Mouse (Mus musculus): ENCODE measurements around the gene Siglecg. TPM values are rescaled to one million over a fixed set of nuclear protein-coding genes. Genes with fewer than 3 reads are reported as not detected.
"Not testable (repeated sequence)": the region's sequence is repeated elsewhere in the genome, so short reads cannot be mapped to it uniquely, and the experiment has no call there.

Gene Siglecg
- total RNA-seq (2021): under 1 TPM; 0.14 to 0.59 TPM
- long read RNA-seq, experiment 1, partial matches to known transcripts: 1 of 1 reads
- long read RNA-seq, experiment 1, other reads (novel, unspliced or antisense): 0 of 1 reads
- long read RNA-seq, experiment 2: 0 reads

DNA sequence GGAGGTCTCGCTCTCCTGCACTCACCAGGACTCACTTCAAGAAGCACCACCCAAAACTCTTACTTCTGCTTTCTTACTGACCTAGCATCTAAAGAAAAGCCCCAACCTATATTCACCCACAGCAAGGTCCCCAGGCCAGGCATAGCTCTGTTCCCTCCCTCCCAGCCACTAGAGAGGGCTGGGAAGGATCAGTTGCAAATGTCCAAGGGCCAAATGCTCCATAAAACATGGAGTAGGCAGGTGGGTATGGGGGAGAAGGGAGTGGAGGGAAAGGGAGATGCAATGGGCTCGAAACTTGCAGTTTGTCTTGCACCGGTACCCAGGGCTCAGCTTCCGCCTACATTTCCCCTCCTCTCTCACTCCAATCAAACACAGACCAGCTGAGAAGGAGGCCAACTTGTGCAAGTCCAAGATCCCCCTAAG lies at the start of gene Siglecg:
Gene Siglecg (plus strand): TSS at position 74 of the 423 bp plus-strand sequence.
- DNase-seq: no peak

DNA sequence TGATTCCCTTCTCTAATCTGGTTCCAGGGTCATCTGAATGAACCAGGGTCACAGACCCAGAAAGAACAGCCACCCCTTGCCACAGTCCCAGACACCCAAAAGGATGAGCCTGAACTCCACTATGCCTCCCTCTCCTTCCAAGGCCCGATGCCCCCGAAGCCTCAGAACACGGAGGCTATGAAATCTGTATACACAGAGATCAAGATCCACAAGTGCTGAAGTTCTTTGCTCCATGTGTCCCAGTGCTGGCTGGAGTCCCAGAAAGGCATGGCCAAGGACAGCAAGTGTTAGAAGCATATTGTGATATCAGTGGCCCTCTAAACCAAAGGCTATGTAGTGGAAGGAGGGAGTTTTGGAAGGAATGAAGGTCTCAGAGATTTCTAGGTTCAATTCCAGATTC lies 49.4 kb upstream of the Siglecg start:
- no peak for DNase-seq

DNA sequence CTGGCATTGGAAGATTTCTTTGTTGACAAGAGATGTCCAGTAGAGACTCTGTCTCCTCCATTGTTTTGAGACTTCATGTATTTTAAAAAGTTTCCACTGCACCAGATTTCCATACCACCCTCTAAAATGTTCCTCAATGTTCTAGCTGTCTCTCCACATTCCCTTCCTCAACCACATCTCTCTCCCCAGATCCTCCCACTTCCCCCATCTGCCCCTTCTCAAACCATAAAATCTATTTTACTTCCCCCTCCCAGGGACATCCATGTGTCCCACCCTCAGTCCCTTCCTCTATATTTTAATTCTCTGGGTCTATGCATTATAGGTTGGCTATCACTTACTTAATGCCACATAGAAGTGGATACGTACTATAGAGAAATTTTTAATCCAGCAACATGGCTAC lies 46.6 kb upstream of the Siglecg start:
- no peak for DNase-seq

DNA sequence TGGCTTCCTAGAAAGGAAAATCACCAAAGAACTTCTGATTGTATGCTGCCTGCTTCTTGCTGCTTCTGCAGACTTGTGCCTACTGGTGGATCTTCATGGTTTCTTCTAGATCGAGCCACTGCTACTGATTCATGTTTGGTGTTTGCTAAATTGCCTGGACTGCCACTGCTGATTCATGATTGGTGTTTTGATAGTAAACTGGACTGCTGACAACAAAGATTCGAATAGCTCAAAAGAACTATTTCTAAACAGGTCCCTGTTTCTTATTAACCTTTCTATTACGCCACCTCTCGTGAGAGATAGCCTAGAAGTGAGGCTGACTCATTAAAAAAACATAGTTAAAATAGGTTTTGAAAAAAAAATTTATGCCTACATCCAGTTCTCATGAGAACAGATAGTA lies 46.0 kb upstream of the Siglecg start:
- no peak for DNase-seq

DNA sequence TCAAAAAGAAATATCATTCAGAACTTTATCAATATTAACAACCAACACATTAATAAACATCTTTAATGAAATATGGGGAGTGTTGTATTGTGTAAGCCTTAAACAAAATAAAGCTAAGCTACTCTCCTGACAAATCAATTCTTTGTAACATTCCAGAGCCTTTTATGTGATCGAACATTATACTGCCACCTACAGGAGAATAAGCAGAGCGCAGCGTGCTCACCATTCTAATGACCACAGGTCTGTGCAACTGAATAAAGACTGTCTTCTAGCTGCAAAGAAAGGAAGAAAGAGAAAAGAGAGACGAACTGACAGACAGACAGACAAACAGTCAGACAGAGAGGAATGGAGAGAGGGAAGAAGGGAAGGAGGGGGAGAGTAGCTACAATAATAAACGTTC lies 29.8 kb upstream of the Siglecg start:
- DNase-seq: peak; percentile 17

DNA sequence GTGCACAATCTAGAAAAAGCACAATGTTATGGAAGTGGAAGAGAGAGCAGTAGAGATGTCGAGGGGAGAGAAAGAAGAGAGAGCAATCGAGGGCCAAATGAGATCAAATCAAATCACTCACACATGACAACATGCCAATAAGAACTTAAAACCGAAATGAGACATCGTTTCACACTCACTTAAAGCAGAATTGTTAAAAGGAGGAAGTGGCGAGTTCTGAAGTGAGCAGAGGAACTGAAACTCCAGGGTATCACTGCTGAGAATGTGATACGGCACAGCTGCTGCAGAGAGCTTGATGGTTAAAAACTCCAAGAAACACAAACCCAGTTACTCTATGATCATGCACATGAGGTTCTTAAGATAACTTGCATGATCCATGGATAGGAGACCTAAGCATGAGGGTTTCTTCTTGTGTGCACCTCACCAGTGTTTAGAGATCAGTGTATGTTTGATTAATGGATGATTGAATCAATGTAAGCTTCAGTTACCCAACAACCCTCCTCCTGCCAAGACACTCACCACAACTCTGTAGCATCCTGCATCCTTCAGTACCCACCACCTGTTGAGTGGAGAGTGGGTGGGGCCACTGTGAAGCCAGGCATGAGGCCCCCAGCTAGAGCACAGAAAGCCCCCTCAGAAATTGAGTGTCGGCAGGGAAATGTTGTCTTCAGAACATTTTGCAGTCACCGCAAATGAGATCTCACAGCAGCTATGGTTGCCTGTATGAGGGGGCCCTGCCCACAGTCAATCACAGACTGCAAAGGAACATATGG lies 15.5 kb upstream of the Siglecg start:
- no peak for DNase-seq

DNA sequence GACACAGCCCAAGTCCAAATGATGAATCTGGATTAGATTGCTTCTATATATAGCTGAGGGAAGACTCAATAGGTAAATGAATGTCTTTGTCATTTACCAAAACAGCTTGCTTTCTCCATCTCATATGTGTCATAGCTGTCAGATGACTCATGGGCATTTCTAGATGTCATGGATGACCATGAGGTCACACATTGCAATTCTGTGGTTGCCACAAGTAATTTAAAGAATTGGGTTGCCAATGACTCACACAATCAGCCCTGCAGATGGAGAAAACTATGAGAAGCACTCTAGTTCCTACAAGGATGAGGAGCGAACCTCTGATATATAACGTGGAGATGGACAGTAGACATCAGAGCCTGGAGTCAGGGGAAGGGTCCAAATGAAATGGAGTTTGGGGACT lies 8.5 kb upstream of the Siglecg start:
- no peak for DNase-seq

DNA sequence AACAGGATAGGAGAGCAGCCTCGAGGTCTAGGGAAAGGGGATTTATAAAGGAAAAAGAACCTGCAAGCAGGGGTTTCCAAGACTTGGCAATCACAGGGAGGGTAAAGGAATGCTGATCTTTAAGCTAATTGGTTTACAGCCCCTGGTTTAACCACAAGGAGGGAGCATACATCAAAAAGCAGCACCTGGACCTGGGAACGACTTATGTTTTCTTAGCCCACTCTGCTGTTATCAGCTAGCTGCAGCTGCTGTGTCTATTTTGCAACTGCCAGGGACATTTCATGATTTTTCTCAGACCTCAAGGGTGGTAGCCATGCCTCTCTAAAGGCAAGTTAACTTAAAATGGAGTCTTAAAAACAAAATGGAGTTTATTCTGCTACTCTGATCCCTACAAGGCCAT lies 5.3 kb upstream of the Siglecg start:
- DNase-seq: no peak

DNA sequence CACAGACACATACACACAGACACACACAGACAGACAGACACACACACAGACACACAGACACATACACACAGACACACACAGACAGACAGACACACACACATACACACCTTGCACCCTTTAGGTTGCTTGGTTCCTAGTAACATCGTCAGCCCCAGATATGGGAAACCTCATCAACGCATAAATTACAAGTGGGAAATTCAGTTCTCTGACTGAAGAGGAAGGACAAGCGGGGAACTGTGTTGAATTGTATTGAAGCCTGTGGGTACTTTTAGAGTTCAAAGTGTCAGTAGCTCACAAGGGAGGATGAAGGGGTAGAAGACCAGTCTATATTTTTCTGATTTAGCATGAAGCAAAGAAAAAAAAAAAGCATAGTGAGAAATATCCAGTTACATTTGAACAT lies 431 bp upstream of the Siglecg start:
- no peak for DNase-seq

DNA sequence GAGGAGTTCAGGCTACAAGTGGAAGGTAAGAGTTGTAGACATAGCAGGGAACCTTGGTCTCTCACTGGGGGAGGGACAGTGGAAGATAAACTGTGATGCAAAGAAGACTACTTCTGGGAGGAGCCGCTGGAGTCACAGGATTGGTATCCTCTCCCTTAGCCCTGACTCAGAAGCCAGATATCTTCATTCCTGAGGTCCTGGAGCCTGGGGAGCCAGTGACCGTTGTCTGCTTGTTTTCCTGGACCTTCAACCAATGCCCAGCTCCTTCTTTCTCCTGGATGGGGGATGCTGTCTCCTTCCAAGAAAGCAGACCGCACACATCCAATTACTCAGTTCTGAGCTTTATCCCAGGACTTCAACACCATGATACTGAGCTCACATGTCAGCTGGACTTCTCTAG lies 1.1 kb downstream of the Siglecg start:
- no peak for DNase-seq

DNA sequence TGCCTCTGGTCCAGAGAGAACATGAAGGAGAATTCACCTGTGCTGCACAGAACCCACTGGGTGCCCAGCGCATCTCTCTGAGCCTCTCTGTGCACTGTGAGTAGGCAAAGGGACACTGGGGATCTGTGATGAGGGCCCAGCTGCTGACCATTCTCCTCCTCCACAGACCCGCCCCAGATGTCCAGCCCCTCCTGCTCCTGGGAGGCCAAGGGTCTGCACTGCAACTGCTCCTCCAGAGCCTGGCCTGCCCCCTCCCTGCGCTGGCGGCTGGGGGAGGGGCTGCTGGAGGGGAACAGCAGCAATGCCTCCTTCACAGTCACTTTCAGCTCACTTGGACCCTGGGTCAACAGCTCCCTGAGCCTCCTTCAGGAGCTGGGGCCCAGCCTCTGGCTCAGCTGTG lies 3.7 kb downstream of the Siglecg start:
- DNase-seq: not testable (repeated sequence)

DNA sequence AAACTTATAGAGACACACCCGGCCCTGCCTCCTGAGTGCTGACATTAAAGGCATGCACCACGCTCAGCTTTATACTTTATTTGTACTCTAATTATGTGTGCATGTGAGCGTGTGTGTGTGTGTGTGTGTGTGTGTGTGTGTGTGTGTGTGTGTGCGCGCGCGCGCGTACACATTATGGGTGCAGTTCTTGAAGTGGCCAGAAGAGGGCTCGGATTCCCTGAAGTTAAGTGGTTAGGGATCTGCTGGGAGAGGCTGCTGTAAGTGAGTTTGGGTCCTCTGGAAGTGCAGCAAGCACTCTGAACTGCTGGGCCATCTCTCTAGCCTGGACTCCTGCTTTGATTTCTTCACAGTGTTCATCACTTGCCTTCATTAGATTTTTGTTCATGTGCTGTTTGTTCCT lies 9.3 kb downstream of the Siglecg start:
- DNase-seq: no peak

DNA sequence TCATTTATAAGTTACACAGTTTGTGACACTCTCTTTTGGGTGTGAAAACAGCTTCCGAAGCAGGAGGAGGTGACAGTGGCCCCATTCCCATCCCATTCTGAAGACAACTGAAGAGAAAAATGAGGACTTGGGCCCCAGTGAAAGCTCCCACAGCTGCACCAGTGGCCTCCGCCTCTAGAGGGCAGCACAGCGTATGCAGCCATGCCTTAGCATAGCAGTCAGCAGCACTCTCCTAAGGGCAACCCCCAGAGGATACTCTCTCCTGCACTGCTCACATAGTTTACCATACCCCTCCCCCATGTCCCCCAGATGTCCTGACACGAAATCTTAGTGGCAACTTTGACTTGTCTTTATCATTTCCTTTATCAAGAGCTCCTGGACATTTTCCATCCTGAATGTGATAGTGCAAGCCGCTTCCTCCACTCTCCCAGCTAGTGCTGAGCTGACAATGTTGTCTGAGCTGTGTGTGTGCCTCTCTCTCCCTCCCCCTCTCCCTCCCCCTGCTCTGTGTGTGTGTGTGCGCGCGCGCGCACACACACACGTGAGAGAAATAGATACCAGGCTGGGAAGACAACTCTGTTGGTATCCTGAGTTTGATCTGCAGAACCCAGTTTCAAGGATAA lies 15.1 kb downstream of the Siglecg start:
- DNase-seq: peak; percentile 89

DNA sequence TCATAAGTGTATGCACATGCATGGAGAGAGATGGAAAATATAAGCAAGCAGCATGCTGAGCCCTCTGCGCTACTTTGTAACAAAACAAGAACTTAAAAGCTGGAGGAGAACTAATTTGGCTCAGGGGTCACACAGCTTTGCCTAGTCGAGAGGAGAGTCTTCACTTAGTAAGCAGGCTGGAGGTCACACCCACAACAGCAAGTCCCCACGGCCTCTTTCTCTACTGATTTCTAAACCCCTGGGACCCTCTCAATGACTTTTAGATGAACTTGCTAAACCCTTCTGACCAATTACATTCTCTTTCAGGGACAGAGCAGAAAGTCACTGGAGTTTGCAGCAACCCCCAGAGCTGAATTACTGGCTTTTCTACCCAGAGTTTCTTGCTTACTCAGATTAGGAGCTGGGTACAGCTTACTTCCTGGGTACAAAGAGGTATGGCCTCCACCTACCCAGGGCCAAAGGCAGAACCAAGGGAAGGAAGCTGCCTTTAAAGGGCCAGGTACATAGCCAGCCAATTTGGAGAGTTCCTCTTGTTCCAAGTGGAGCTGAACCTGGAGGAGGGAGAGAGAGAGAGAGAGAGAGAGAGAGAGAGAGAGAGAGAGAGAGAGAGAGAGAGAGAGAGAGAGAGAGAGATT lies 16.1 kb downstream of the Siglecg start:
- no peak for DNase-seq

DNA sequence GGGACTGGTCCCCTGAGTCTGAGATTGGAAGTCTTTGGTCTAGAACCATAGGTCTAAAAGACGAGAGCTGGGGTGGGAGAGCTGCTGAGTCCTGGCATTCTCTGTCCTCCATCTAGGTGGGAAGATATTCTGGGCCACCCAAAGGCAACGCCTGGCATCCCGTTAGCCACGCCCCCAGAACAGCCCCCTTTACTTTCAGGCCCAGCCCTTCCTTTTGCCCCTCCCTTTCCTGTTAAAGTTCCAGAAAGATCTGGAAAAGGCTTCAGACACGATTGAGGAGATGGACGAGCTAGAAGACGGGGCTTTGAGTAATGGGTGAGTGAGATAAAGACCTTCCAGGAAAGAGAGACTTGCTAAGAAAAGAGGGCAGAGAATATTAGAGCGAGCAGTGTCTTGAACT lies 19.4 kb downstream of the Siglecg start, which contains the start of gene Lim2:
Gene Lim2 (plus strand): TSS at position 265 of the 400 bp plus-strand sequence.
- DNase-seq: no peak

DNA sequence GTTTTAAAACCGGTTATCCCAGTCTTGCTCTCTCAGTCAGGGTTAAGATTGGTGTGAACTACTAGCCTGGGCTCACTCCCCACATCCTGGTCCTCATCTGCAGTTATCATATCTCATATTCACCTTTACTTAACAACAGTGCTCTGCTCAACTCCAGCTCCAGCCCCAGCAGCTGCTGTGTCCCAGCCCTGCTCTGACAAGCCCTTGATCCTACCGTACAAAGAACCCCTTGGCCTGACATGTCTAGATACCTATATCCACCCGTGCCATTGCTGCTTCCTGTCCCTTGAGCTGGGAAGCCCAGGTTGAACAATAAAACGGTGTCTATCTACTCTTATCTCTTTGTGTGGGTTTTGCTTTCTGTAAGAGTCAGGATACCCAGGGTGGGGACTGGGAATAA lies 21.5 kb downstream of the Siglecg start:
- DNase-seq: no peak

DNA sequence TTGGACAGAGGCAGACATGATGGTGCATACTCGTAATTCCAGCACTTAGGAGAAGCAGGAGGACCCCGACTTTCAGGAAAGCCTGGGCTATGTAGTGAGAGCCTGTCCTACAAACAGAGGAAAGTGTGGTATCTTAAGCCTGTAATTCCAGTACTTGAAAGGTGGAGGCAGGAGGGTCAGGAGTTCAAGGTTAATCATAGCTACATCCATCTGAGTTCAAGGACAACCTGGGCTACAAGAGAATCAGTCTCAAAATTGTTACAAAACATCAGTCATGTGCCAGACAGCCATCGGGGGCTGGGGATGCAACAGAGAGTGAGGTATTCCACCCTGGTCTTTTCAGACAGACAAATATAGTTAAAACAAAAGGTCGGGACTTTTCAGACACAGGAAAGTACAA lies 24.9 kb downstream of the Siglecg start:
- DNase-seq: no peak

DNA sequence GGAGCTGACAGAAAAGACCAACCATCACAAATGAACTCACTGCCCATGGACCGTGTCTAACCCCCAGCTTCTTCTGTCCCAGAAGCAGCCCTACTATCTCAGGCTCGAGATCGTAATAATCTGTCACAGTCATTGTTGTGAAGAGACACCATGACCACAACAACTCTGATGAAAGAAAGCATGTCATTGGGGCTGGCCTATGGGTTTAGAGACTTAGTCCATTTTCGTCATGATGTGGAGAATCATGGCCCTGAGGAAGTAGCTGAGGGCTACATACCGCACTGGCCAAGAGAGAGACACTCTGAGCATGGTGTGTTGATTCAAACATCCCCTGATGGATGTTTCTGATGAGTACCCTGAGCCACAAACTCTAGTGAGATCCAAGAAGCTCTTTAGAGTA lies 26.7 kb downstream of the Siglecg start:
- DNase-seq: no peak

DNA sequence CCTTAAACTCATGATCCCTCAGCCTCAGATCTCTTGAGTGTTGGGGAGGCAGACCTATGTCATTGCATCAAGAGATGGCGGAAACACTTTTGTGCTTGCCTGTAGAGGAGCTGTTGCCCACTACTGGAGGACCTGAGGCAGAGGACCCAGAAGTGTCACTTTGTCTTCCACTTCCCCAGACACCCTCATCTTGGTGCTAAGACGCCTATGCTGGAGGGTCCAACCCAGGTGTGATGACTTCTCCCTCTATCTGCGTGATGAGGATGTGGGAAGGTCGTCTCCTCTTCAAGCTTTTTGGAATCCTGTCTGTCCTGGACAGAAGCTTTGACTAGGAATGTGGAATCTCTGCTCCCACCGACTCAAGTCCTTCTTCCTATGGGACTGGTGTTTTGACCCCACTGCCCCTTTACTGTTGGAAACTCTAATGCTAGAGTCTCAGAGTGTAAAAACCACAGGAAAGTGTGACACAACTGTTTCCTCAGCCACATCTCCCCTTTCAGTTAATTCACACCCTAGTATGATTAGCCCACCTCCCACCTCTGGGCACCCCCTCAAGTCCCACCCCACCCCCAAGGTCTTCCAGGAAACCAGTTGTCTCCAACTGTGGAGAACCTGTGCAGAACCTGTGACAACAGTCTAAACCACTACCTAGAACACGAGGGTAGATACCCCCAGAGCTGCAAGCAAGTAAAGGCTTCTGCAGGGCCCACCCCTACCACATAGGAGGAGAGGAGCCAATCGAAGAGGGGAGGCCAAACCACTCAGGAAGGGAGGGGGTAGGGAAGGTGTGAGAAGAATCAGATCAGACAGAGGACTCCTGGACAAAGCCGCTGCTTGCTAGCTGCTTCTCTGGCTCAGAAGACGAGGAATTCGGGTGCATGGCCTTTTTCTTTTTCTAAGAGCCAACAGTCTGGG lies 28.6 kb downstream of the Siglecg start, which contains the start of gene Nkg7:
Gene Nkg7 (plus strand): TSS at position 733 of the 915 bp plus-strand sequence.
- DNase-seq: no peak

DNA sequence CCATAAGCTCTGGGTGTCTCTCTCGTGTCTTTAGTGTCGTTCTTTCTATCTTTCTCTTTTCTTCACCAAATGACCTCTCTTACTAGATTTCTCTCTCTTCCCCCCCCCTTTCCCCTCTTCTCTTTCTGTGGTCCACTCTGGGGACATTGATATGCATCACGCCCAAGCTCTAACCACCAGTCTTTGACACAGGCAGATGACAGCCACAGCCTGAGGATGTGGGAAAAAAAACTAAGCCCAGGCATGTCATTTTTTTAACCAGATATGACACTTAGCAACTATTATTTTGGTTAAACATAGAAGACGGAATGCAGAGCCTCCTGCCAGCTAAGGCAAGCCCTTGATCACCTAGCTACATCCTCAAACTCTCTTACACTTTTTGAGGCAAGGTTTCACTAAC lies 30.6 kb downstream of the Siglecg start:
- DNase-seq: no peak

DNA sequence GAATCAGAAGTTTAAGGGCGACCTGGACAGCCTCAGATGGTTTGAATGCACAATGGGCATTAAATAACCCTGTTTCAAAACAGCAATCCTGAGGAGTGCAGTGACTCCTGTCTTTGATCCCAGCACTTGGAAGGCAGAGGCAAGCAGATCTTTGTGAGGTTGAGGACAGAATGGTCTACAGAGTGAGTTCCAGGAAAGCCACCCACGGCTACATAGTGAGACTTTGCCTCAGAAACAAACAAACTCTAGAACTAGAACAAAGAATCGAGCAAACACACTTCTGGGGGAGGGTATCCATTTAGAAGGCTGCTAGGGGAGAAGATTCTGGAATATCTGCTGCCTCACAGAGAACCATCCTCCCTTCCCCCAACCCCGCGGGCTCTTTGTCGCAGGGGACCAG lies 32.5 kb downstream of the Siglecg start, which contains the start of gene Cldnd2:
Gene Cldnd2 (plus strand): TSS at position 301 of the 400 bp plus-strand sequence.
- no peak for DNase-seq

DNA sequence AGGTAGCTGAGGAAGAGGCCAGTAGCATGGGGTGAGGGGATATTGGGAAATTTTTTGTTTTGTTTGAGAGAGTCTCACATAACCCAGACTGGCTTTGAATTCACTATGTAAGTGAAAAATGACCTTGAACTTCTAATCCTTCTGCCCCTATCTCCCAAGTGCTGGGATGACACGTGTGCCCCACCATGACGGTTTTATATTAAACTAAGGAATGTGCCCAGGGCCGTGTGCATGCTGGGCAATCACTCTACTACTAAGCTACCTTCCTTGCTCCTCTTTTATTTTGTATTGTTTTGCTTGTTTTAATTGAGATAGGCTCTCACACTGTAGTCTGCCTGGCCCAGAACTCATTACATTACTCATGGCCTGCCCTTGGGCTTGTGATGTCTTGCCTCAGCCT lies 33.1 kb downstream of the Siglecg start:
- no peak for DNase-seq
